Mouse (Mus musculus): ENCODE results near the gene Os9. TPM values are rescaled to one million over a fixed set of nuclear protein-coding genes. Genes with fewer than 3 reads are reported as not detected.

Os9 gene
- polyA plus RNA-seq, 1 experiment from 2014 or later, result 116 TPM

DNA sequence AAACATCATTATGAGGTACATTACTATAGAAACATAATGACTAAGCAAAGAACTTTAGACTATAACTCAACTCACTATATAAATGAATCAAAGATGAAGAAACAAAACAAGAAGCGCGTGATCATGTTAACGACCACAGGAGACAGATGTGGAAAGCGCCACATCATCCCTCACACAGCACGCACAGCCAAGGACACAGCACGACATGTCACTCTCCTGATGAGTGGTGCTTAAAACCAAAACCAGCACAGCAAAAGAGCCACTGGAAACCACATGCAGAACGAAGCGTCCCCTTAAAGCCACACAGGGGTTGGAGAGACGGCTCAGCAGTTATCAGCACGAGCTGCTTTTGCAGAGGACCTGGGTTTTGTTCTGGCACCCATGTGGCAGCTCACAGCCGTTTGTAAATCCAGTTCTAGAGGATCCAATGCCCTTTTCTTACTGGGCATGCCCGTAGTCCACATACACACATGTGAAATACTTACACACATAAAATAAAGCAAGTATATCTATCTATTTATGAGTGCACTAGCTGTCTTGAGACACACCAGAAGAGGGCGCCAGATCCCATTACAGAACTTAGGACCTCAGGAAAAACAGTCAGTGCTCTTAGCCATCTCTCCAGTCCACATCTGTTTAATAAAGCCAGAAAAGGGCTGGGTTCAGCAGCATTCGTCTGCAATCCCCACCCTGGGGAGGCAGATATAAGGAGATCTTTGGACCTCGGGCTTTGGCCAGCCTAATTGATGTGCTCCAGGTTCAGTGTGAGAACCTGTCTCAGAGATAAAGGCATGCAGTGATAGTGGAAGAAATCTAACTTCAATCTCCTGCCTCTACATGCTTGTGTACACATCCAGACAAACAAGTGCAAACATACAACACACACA, 9.7 kb downstream of the Os9 start:
- H3K9ac ChIP-seq (ENCODE audit: low read depth, low read length), result no peak overlapping the region
- H3K4me1 ChIP-seq (replicated peaks; ENCODE audit: control insufficient read depth, insufficient read depth, low read length), result no peaks in the 10 kb centered on the region
- no peak overlapping the region for H3K4me3 ChIP-seq (ENCODE audit: low read depth, low read length)
- no peak overlapping the region for H3K27ac ChIP-seq (ENCODE audit: low read depth, low read length)
- no peaks in the 10 kb centered on the region for H3K27me3 ChIP-seq (replicated peaks; ENCODE audit: control insufficient read depth, insufficient read depth, low read length)
- peak; percentile 54 for TF ChIP-seq CTCF (IDR thresholded peaks at IDR 0.05; ENCODE audit: low read depth)
- H3K36me3 ChIP-seq (ENCODE audit: control insufficient read depth, insufficient read depth), result peaks cover 27% of the 10 kb centered on the region
- 81% methylated on average over 15 of the region's 15 CpGs for WGBS
- no peaks in the 10 kb centered on the region for H3K9me3 ChIP-seq (ENCODE audit: control insufficient read depth)
- no peak overlapping the region for H3K4me2 ChIP-seq (replicated peaks; ENCODE audit: low read depth)
- ATAC-seq, result no peak; the same call in 1 of the 2 replicates

GRCm38 (mm10) chr10:127108262-127108583, 12.7 kb downstream of the Os9 start:
- H3K9ac ChIP-seq (ENCODE audit: low read depth, low read length), result no peak overlapping the region
- 89% methylated on average over 3 of the region's 3 CpGs for WGBS
- no peaks in the 10 kb centered on the region for H3K9me3 ChIP-seq (ENCODE audit: control insufficient read depth)
- H3K27me3 ChIP-seq (replicated peaks; ENCODE audit: control insufficient read depth, insufficient read depth, low read length), result no peaks in the 10 kb centered on the region
- H3K4me2 ChIP-seq (replicated peaks; ENCODE audit: low read depth), result no peak overlapping the region
- H3K27ac ChIP-seq (ENCODE audit: low read depth, low read length), result no peak overlapping the region
- H3K36me3 ChIP-seq (ENCODE audit: control insufficient read depth, insufficient read depth), result peaks cover 22% of the 10 kb centered on the region
- H3K4me3 ChIP-seq (ENCODE audit: low read depth, low read length), result no peak overlapping the region
- no peaks in the 10 kb centered on the region for H3K4me1 ChIP-seq (replicated peaks; ENCODE audit: control insufficient read depth, insufficient read depth, low read length)
- no peak for ATAC-seq
- no peak for TF ChIP-seq CTCF (IDR thresholded peaks at IDR 0.05; ENCODE audit: low read depth)

DNA sequence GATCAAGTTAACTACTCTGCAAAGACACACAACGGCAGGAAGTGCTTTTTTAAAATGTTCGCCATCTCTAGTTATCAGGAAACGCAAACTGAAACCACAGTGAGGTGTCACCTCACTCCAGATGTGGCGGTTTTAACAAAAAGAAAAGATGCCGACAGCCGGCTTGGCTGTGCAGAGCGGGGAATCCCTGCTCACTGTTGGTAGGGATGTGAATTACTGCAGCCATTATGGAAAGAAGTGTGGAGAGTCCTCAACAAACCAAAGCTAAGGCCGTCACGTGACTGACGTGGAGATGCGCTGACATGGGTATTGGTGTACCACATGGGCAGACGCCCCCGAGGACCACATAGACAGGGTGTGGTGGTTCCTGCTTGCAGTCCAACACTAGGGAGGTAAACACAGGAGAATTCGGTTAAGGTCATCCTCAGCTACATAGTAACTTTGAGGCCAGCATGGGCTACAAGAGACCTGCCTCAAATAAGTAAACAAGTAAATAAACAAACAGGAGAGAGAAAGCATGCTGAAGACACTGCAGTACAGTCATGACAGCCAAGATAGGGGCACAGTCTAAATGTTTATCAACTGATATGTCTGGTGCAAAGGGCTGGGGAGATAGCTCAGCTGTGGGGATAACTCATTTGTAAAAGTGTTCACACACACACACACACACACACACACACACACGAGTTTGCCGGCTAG, 13.2 kb downstream of the Os9 start:
- WGBS, result 88% methylated on average over 16 of the region's 16 CpGs
- no peak overlapping the region for H3K4me2 ChIP-seq (replicated peaks; ENCODE audit: low read depth)
- no peak for TF ChIP-seq CTCF (IDR thresholded peaks at IDR 0.05; ENCODE audit: low read depth)
- no peak overlapping the region for H3K9ac ChIP-seq (ENCODE audit: low read depth, low read length)
- no peak for ATAC-seq
- no peaks in the 10 kb centered on the region for H3K9me3 ChIP-seq (ENCODE audit: control insufficient read depth)
- no peaks in the 10 kb centered on the region for H3K27me3 ChIP-seq (replicated peaks; ENCODE audit: control insufficient read depth, insufficient read depth, low read length)
- no peak overlapping the region for H3K4me3 ChIP-seq (ENCODE audit: low read depth, low read length)
- no peak overlapping the region for H3K27ac ChIP-seq (ENCODE audit: low read depth, low read length)
- H3K4me1 ChIP-seq (replicated peaks; ENCODE audit: control insufficient read depth, insufficient read depth, low read length), result no peaks in the 10 kb centered on the region
- H3K36me3 ChIP-seq (ENCODE audit: control insufficient read depth, insufficient read depth), result peaks cover 17% of the 10 kb centered on the region; the same call in 1 of the 2 replicates

DNA sequence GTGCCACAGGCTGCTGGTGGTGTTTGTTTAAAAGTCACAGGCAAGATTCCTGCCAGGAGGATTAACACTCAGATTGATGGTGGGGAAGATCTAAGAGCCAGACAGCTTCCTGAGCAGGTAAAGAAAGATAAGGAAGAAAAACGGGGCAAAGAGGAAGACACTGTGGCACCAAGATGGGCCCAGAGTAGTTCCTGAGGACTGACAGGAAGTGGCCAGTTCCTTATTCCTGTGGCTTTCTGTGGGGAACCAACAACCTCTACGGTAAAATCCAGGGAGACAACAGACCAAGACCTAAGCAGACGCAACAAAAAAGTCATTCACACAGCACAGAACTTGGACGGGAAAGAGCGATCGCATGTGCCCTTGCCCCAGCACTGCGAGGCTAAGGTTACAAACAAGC, 17.3 kb downstream of the Os9 start:
- no peaks in the 10 kb centered on the region for H3K9me3 ChIP-seq (ENCODE audit: control insufficient read depth)
- H3K27me3 ChIP-seq (replicated peaks; ENCODE audit: control insufficient read depth, insufficient read depth, low read length), result no peaks in the 10 kb centered on the region
- no peak overlapping the region for H3K4me3 ChIP-seq (ENCODE audit: low read depth, low read length)
- H3K4me2 ChIP-seq (replicated peaks; ENCODE audit: low read depth), result no peak overlapping the region
- H3K9ac ChIP-seq (ENCODE audit: low read depth, low read length), result no peak overlapping the region
- ATAC-seq, result no peak
- 62% methylated on average over 7 of the region's 7 CpGs for WGBS
- TF ChIP-seq CTCF (IDR thresholded peaks at IDR 0.05; ENCODE audit: low read depth), result no peak
- H3K36me3 ChIP-seq (ENCODE audit: control insufficient read depth, insufficient read depth), result peaks cover 33% of the 10 kb centered on the region
- no peak overlapping the region for H3K27ac ChIP-seq (ENCODE audit: low read depth, low read length)
- no peaks in the 10 kb centered on the region for H3K4me1 ChIP-seq (replicated peaks; ENCODE audit: control insufficient read depth, insufficient read depth, low read length)

GRCm38 (mm10) chr10:127101151-127101550, 19.8 kb downstream of the Os9 start:
- ATAC-seq, result no peak
- H3K27ac ChIP-seq (ENCODE audit: low read depth, low read length), result no peak overlapping the region; the same call in 1 of the 2 replicates
- H3K4me2 ChIP-seq (replicated peaks; ENCODE audit: low read depth), result no peak overlapping the region
- H3K4me1 ChIP-seq (replicated peaks; ENCODE audit: control insufficient read depth, insufficient read depth, low read length), result no peaks in the 10 kb centered on the region
- no peak overlapping the region for H3K9ac ChIP-seq (ENCODE audit: low read depth, low read length)
- H3K27me3 ChIP-seq (replicated peaks; ENCODE audit: control insufficient read depth, insufficient read depth, low read length), result no peaks in the 10 kb centered on the region
- 85% methylated on average over 6 of the region's 6 CpGs for WGBS
- H3K36me3 ChIP-seq (ENCODE audit: control insufficient read depth, insufficient read depth), result peaks cover 47% of the 10 kb centered on the region
- H3K4me3 ChIP-seq (ENCODE audit: low read depth, low read length), result no peak overlapping the region
- TF ChIP-seq CTCF (IDR thresholded peaks at IDR 0.05; ENCODE audit: low read depth), result no peak
- no peaks in the 10 kb centered on the region for H3K9me3 ChIP-seq (ENCODE audit: control insufficient read depth)

GRCm38 (mm10) chr10:127100414-127100813, 20.5 kb downstream of the Os9 start:
- TF ChIP-seq CTCF (IDR thresholded peaks at IDR 0.05; ENCODE audit: low read depth), result no peak
- no peak overlapping the region for H3K9ac ChIP-seq (ENCODE audit: low read depth, low read length)
- WGBS, result 54% methylated on average over 8 of the region's 8 CpGs
- no peaks in the 10 kb centered on the region for H3K9me3 ChIP-seq (ENCODE audit: control insufficient read depth)
- ATAC-seq, result peak; percentile 70
- H3K27me3 ChIP-seq (replicated peaks; ENCODE audit: control insufficient read depth, insufficient read depth, low read length), result no peaks in the 10 kb centered on the region
- H3K4me2 ChIP-seq (replicated peaks; ENCODE audit: low read depth), result no peak overlapping the region
- no peaks in the 10 kb centered on the region for H3K4me1 ChIP-seq (replicated peaks; ENCODE audit: control insufficient read depth, insufficient read depth, low read length)
- H3K4me3 ChIP-seq (ENCODE audit: low read depth, low read length), result no peak overlapping the region
- no peak overlapping the region for H3K27ac ChIP-seq (ENCODE audit: low read depth, low read length)
- H3K36me3 ChIP-seq (ENCODE audit: control insufficient read depth, insufficient read depth), result peaks cover 54% of the 10 kb centered on the region

All from intestine, postnatal 0 days (tissue).